Mouse (Mus musculus): ENCODE measurements at regions not wholly inside any gene's neighbourhood (a gene's known extent, or its start where the extent isn't known, plus 50 kb on each side); places are given as distances from the start of the nearest gene placed in this dataset.

DNA sequence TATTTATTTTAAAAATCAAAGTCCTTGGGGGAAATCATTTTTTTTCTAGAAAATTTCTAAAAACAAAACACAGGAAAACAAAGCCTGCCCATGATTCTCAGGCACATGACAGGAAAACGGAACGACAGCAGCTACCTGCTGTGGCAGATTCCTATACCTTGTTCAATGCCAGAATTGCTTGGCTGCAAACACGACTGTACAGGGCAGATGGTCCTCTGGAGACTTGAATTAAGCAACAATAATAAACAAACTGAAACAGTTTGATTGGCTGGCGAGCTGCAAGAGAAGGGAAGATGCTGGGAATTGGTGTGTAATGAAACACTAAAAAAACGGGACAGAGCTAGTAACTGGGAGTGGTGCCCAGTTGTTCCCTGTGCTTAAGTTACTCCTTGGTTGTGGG, 280.1 kb downstream of the Slc4a3 start:
- DNase-seq (ENCODE audit: low read depth, low spot score): no peak

DNA sequence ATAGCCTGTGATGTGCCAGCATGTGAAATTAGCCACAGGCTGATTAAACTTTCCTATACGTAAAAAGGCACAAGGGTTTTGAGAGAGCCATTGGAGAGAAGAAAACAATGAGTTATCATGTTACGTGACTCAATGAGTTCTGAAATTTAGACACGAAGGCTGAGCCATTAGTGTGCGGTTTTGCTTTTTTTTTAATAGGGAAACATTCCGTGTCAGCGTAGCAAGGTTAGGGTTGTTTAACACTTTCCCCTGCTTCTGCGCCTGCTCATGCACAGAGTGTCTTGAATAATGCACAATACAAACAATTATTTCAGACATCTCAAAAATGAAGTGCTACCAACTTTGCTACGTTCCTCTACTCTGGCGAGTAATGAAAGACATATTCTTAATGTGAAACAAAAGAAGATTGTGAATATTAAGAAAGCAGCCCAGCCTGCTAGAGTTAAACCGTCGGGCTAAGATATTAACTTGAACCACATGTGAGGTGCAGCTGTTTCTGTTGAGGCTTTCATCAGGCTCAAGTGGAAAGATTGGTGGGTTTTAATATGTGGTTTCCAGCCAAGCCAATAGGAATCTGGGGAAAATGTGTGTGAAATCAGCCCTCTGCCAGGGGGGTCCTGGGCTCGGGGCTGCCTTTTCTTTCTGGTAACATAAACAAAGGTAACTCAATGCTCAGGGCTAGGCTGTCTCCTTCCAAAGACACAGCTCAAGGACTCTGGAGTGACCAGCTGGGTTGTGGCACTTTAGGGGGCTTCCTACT, 287.2 kb downstream of the Slc4a3 start:
- no peak for DNase-seq (ENCODE audit: low read depth, low spot score)

DNA sequence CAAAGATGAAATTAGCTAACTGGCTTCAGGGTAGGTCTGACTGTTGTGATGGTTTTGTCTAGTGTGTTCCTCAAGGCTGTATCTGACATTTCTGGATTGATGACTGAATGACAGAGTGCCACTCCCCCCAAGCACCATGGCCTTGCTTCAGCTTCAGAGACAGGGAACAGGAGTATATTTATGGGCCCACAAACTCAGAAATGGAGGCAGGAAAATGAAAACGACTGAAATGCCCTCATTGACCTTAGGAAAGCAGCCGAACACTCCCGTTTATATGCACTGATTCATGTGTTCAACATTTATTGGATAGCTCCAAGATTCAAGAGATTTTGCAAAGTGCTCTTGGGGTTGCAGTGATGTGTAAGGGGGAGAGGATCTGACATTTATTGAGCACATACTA, 288.3 kb downstream of the Slc4a3 start:
- no peak for DNase-seq (ENCODE audit: low read depth, low spot score)

GRCm38 (mm10) chr1:75839551-75840223, 293.6 kb downstream of the Slc4a3 start:
- DNase-seq (ENCODE audit: low read depth, low spot score): no peak

- no peak for DNase-seq (ENCODE audit: low read depth, low spot score)
Observed at GRCm38 (mm10) chr1:75842396-75842795, 296.3 kb downstream of the Slc4a3 start.

GRCm38 (mm10) chr1:75843326-75843725, 297.3 kb downstream of the Slc4a3 start:
- DNase-seq (ENCODE audit: low read depth, low spot score): no peak

- DNase-seq (ENCODE audit: low read depth, low spot score): no peak
Observed at GRCm38 (mm10) chr1:75844123-75844522, 298.1 kb downstream of the Slc4a3 start.

DNA sequence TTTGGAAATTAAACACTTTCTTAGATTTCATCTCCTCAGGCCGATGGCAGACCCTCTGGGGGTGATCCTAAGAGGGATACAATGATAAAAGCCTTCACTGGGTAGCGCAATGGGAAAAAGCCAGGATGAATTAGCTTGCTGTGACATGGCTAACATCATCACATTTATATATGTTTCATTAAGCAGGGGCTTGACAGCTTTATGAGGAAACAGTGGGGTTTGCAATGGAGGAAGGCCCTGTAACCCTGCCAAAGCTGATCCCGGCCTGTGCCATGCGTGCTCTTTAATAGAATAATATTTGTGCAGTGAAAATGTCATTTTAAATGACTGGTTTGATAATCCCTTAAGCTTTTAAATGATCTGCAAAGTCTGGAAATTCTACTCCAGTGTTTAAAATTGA, 298.5 kb downstream of the Slc4a3 start:
- DNase-seq (ENCODE audit: low read depth, low spot score): no peak

DNA sequence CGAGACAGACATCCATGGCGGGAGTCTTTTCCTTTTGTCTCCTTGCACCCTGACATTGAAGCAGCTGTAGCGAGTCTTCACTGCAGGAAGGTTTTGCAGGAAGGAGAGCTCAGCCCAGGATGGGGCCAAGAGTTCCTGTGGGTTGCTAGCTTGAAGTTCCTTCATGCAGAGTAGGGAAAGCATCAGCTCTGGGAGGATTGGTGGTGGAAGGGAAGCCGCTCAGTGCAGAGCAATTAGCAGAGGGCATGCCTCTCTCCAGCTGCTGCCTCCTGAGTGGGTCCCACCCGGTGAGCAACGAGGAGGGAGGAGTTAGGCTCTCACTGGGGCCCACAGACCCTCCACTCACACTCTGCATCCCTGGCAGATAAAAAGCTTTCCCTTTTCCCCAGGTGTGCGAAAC, 298.9 kb downstream of the Slc4a3 start:
- DNase-seq (ENCODE audit: low read depth, low spot score): no peak

GRCm38 (mm10) chr1:75845771-75846535, 299.9 kb downstream of the Slc4a3 start:
- DNase-seq (ENCODE audit: low read depth, low spot score): no peak

DNA sequence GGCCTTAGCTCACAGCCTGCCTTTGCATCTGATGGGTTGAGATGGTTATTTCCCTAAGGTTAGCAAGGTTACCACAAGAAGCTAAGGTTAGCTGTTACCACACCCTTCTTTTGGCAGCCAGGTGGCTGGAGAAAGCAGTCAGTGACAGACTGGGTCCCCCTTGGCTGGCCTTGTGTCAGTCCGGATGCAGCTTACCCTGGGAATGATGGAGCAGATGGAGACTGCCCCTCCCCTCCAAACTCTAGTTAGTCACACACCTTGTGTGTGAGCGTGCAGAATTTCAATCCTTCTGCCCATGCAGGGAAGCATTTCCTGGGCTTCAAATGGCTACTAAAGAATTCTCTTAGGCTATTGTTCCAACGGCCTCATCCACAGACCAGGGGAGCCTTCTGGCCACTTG, 301.6 kb downstream of the Slc4a3 start:
- no peak for DNase-seq (ENCODE audit: low read depth, low spot score)

DNA sequence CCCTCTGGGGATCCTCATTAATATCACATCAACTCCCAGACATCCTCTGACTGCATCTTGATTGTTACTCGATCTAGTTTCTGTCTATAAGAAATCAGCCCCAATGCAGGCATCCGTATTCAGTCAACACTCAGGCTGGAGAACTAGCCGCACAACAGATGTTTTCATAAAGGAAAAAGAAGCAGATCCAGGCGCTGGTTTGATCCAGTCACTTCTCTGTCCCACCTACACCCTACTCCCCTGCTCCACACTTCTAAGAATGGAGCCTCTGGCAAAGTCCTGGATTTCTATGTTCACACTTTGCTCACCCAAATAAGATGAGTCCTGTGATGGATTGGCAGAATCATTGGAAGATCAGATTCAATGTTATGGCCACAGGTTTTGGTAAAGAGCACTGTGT, 302.4 kb downstream of the Slc4a3 start:
- DNase-seq (ENCODE audit: low read depth, low spot score): no peak

GRCm38 (mm10) chr1:75850131-75850530, 304.1 kb downstream of the Slc4a3 start:
- no peak for DNase-seq (ENCODE audit: low read depth, low spot score)

DNA sequence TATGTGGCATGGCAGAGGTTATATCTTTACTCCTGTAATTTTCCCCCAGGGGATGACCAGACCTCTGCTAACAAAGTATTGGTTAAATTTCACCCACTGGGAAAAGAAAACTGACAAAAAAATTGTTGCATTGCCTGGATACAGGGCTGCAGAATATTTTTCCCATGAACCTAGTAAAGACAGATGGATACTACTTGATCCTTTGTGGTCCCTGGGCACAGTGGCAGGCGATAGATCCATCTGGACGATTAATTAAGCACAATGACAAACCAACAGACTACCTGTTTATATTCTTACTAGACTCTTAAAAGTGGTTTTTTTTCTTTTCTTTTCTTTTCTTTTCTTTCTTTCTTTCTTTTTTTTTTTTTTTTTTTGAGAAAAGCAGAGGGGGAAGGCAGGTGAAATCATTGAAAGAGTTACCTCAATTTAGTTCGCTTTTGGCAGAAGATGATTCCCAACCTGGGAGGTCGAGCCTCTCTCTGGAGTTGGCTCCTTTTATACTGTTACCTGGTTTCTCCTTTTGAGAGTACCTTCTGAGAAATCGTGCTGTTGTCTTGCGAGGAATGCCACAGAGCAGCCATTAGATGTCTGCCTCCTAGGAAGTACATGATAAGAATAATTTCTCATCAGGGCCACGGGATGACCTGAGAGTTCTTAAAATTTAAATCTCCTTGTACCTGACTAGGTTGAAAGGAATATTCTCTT, 312.6 kb downstream of the Slc4a3 start:
- DNase-seq (ENCODE audit: low read depth, low spot score): no peak

GRCm38 (mm10) chr1:75862757-75863156, 316.7 kb downstream of the Slc4a3 start:
- no peak for DNase-seq (ENCODE audit: low read depth, low spot score)

DNA sequence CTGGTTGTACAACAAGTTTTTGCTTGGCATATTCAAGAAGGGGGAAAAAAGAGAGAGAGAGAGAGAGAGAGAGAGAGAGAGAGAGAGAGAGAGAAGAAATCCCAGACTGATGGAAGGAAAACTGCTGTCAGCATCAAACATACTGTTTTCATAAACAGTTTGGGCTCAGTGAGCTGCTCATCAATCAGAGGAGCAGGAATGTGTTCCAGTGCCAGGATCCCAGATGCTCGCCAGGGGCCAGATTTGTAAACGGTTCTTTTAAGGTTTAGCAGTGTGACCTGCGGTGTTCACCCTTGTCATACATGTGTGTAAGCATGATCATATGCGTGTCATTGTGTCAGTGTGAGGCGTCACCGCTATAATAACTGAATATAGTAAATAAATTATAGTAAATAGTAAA, 320.5 kb downstream of the Slc4a3 start:
- DNase-seq (ENCODE audit: low read depth, low spot score): no peak

DNA sequence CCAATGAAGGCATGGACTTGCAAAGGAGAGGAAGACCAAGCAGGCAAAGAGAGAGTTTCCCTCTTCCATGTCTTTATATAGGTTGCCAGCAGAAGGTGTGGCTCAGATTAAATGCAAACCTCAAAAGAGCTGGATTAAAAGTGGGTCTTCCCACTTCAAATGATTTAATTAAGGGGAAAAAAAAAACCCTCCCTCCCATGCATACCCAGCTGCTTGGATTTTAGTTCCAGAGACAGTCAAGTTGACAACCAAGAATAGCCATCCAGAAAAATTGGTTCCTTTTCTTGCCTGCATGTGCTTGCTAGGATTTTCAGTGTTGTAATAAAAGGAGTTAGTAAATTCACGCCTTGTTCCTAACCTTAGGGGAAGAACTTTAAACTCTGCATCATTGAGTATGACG, 323.3 kb downstream of the Slc4a3 start:
- DNase-seq (ENCODE audit: low read depth, low spot score): no peak

- DNase-seq (ENCODE audit: low read depth, low spot score): no peak
Observed at GRCm38 (mm10) chr1:75869846-75870245, 323.8 kb downstream of the Slc4a3 start.

DNA sequence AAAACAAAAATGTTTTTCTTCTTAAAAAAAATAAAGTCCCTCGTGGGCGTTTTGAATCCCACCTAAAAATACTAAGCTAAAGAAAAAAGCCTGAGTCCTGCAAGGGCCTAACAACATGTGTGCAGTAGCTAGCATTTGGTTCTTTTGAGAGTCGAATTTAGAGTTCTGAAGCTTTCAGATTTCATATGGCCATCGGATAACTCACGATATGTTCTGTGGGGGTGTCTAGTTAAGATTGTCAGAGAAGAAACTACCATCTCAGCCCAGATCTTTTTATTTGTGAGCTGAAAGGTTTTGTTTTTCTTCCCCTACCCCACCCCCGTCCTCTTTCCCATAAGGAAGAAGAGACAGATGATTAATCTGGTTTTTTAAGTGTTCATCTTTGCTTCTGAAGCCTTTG, 327.8 kb downstream of the Slc4a3 start:
- no peak for DNase-seq (ENCODE audit: low read depth, low spot score)

DNA sequence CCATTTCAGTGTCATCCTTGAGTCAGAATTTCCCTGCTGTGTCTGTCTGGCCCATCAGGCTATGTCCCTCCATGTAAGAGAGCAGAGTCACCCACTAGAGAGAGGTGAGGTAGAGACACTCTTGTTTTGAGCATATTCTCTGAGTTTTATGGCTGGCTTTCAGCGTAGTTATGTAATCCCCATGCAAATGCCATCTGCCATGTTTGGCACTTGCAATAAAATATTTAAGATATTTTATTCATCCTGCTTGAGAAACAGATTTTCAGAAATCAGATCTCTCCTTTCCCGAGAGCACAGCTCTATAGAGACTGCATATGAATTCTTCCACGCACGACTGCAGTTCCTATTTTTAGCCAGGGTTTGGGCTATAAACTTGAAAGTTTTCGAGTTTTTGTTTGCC, 331.1 kb downstream of the Slc4a3 start:
- no peak for DNase-seq (ENCODE audit: low read depth, low spot score)

DNA sequence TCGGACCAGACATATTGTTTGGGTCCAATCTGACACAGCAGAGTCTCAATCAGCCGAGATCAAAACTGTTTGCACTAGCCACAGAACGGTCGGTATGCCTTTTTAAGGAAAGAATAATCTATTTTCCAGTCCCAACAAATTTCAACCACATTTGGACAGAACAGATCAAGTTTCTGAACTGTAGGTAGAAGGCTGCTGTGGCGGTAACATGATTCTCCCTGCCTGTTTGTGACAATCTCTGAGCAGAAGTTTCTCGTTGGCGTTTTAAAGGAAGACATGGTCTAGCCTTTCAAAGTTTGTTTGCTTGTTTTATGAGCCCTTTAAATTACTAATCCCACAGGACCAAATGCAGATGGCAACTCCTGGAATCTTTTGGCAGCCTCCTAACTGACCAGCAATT, 339.6 kb downstream of the Slc4a3 start:
- no peak for DNase-seq (ENCODE audit: low read depth, low spot score)
